Mouse (Mus musculus) liver, postnatal 0 days (tissue): Measurements from ENCODE around the gene Ube2cbp. TPM values are rescaled to one million over a fixed set of nuclear protein-coding genes. Genes with fewer than 3 reads are reported as not detected.

Experiments
- ATAC-seq: fragments of 200-750 bp; cut with Nextera tagmentation; 2 replicates; pipeline ENCODE4 v1.8.0; 2017; ENCODE audit warnings: mild to moderate bottlenecking, moderate library complexity
- DNase-seq: peaks from one replicate; pipeline ENCODE4 v3.0.0-alpha.2; 2016
- H3K27ac ChIP-seq: fragments of 300-500 bp; sonication (generic); 2 replicates; pipeline ENCODE4 v1.5.1; 2014; ENCODE audit warnings: antibody characterized with exemption, moderate library complexity, mild to moderate bottlenecking, low read depth
- H3K27me3 ChIP-seq: fragments of 300-500 bp; sonication (generic); 2 replicates; pipeline ENCODE4 v1.6.1; 2014; ENCODE audit warnings: low read length, control low read depth, mixed read lengths; ENCODE audit not compliant: insufficient read depth
- H3K36me3 ChIP-seq: fragments of 300-500 bp; sonication (generic); replicated peaks from 2 replicates; pipeline ENCODE4 v1.6.1; 2014; ENCODE audit warnings: mild to moderate bottlenecking, control low read depth, low read length, moderate library complexity, mixed read lengths; ENCODE audit not compliant: insufficient read depth
- H3K4me1 ChIP-seq: fragments of 300-500 bp; sonication (generic); 2 replicates; pipeline ENCODE4 v1.6.1; 2014; ENCODE audit warnings: antibody characterized with exemption, mild to moderate bottlenecking, control low read depth; ENCODE audit not compliant: insufficient read depth
- H3K4me2 ChIP-seq: fragments of 300-500 bp; sonication (generic); 2 replicates; pipeline ENCODE4 v1.6.1; 2014; ENCODE audit warnings: low read depth, mild to moderate bottlenecking, low read length, moderate library complexity, mixed read lengths
- H3K4me3 ChIP-seq: fragments of 300-500 bp; sonication (generic); 2 replicates; pipeline ENCODE4 v1.5.1; 2014; ENCODE audit warnings: low read depth, low read length
- H3K9ac ChIP-seq: fragments of 300-500 bp; sonication (generic); replicated peaks from 2 replicates; pipeline ENCODE4 v1.6.1; 2014; ENCODE audit warnings: mild to moderate bottlenecking, moderate library complexity
- H3K9me3 ChIP-seq: fragments of 300-500 bp; sonication (generic); 2 replicates; pipeline ENCODE4 v1.6.1; 2016; ENCODE audit warnings: mild to moderate bottlenecking, control low read depth, low read length, mixed read lengths
- CTCF ChIP-seq: sonication (generic); IDR thresholded peaks from 2 replicates; pipeline ENCODE4 v1.5.1; 2016; ENCODE audit warnings: antibody characterized with exemption, low read depth
- EP300 ChIP-seq: IDR thresholded peaks from 2 replicates; pipeline ENCODE4 v1.6.1; 2016; ENCODE audit warnings: antibody characterized with exemption, low read depth, mild to moderate bottlenecking
- WGBS: fragments of 180-500 bp; shearing (Covaris S2); extraction: QIAGEN DNeasy Blood & Tissue Kit; methylation state at CpG from one replicate; pipeline ENCODE4 v1.1.7; 2014; ENCODE audit not compliant: insufficient replicate concordance; 5-methylcytosine and 5-hydroxymethylcytosine counted together
- polyA plus RNA-seq: library from polyadenylated mRNA; unstranded; fragments of >200 nt; fragmentation: Nextera tagmentation; extraction: Ambion mirVana; gene quantifications from 2 replicates; pipeline ENCODE4 v1.2.1, GENCODE M21; 2015

Ube2cbp gene
- polyA plus RNA-seq, 1 experiment from 2014 or later = 2.5 TPM

DNA sequence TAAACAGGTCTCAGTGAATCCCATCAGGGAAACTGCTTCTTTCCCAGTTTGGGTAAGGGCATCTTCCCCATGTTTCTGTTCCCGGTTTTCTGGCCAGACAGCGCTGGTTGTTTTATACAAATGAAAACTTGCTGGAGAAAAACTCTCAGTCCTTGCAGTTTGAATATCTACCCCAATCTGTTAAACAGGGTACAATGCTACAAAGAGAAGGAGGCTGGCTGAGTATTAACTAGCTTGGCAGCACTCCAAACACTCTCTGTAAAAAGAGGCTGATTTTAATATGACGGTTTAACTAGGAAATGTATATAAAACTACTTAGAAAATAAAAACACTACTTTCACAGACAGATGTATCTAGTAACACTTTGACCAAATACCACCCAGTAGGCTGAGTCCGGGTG is 129.2 kb downstream of the Ube2cbp start:
- no peak overlapping the region for H3K4me3 ChIP-seq
- H3K36me3 ChIP-seq = no peaks in the 10 kb centered on the region
- H3K4me1 ChIP-seq = no peaks in the 10 kb centered on the region
- TF ChIP-seq EP300 = no peak
- no peak for TF ChIP-seq CTCF
- H3K27ac ChIP-seq = no peak overlapping the region
- no peaks in the 10 kb centered on the region for H3K9me3 ChIP-seq
- H3K4me2 ChIP-seq = no peak overlapping the region
- DNase-seq = no peak
- H3K27me3 ChIP-seq = no peaks in the 10 kb centered on the region
- no peak overlapping the region for H3K9ac ChIP-seq
- 68% methylated on average over 4 of the region's 4 CpGs for WGBS
- ATAC-seq = no peak

DNA sequence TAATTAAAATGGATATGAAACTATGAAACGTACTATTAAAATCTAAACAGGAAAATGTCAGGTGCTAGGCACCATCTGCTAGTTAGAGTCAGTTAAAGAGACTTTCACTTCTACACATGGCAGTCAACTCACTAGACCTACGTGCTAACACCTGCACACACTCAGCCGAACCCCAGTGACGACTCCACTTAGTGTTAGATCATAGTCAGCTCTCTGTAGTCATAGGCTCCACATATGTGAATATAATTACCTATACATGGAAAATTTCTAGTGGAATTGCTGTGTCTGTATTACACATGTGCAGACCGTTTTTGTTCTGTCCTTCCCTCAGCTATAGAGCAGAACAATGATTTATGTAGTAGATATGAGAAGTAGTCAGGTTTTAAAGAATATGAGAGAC is 130.4 kb downstream of the Ube2cbp start:
- no peak overlapping the region for H3K27ac ChIP-seq
- ATAC-seq (no peak), DNase-seq (no peak)
- TF ChIP-seq CTCF (no peak), EP300 (no peak)
- H3K4me3 ChIP-seq = no peak overlapping the region
- H3K36me3 ChIP-seq = no peaks in the 10 kb centered on the region
- no peak overlapping the region for H3K9ac ChIP-seq
- 85% methylated on average over 5 of the region's 5 CpGs for WGBS
- H3K4me2 ChIP-seq = no peak overlapping the region
- H3K4me1 ChIP-seq = no peaks in the 10 kb centered on the region
- H3K9me3 ChIP-seq = no peaks in the 10 kb centered on the region
- H3K27me3 ChIP-seq = no peaks in the 10 kb centered on the region

DNA sequence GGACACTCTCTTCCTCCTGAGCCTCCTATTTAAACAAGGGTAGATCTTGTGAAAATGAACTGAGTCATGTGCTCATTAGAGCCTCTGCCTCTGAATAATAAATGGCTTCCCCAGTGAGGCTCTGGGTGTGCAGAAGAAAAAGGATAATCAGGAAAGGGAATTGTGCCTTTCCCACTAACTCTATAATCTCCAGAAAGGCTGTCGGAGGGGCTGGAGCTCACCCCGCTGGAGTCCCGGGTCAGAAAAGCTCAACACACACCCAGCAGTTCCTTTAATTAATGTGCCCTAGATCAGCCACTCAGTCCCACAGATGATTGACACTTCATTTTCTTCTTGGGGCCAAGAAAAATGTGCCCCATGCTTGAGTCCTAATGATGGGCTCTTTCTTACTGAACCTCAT is 134.2 kb downstream of the Ube2cbp start:
- ATAC-seq = no peak
- Histone ChIP-seq H3K4me1 (no peaks in the 10 kb centered on the region), H3K9me3 (no peaks in the 10 kb centered on the region), H3K27ac (no peak overlapping the region), H3K4me3 (no peak overlapping the region), H3K9ac (no peak overlapping the region), H3K36me3 (no peaks in the 10 kb centered on the region), H3K4me2 (no peak overlapping the region), H3K27me3 (no peaks in the 10 kb centered on the region)
- TF ChIP-seq CTCF = no peak
- no peak for TF ChIP-seq EP300
- 84% methylated on average over 3 of the region's 3 CpGs for WGBS
- no peak for DNase-seq

DNA sequence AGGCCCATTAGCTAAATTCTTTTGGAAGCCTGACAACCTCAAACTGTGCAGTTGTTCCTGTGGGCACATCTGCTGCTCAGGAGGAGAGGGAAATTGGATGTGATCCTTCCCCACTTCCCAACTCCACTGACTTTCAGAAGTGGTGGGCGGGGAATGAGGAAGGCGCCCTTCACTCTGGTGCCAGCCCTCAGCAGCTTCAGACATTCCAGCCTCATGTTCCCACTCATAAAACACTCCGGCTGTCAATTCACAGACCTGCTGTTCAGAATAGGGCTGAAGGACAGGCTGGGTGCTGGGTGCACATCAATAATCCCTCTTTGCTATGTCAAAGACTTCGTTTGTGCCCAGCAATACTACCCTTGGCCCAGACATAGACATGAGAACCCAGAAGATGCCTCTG is 136.5 kb downstream of the Ube2cbp start:
- Histone ChIP-seq H3K4me1 (no peaks in the 10 kb centered on the region), H3K27ac (no peak overlapping the region), H3K36me3 (no peaks in the 10 kb centered on the region), H3K27me3 (no peaks in the 10 kb centered on the region), H3K4me3 (no peak overlapping the region), H3K9me3 (no peaks in the 10 kb centered on the region), H3K4me2 (no peak overlapping the region), H3K9ac (no peak overlapping the region)
- ATAC-seq (no peak), DNase-seq (no peak)
- no peak for TF ChIP-seq EP300
- no peak for TF ChIP-seq CTCF
- 91% methylated on average over 4 of the region's 4 CpGs for WGBS

GRCm38 (mm10) chr9:86327341-86327740 is 137.4 kb downstream of the Ube2cbp start:
- TF ChIP-seq CTCF (no peak), EP300 (no peak)
- peak; percentile 27; the same call in 1 of the 2 replicates for ATAC-seq
- 70% methylated on average over 3 of the region's 3 CpGs for WGBS
- H3K36me3 ChIP-seq = no peaks in the 10 kb centered on the region
- no peaks in the 10 kb centered on the region for H3K27me3 ChIP-seq
- H3K9ac ChIP-seq = no peak overlapping the region
- DNase-seq = no peak
- no peak overlapping the region for H3K4me3 ChIP-seq
- no peak overlapping the region for H3K27ac ChIP-seq
- H3K4me2 ChIP-seq = no peak overlapping the region
- no peaks in the 10 kb centered on the region for H3K9me3 ChIP-seq
- no peaks in the 10 kb centered on the region for H3K4me1 ChIP-seq

DNA sequence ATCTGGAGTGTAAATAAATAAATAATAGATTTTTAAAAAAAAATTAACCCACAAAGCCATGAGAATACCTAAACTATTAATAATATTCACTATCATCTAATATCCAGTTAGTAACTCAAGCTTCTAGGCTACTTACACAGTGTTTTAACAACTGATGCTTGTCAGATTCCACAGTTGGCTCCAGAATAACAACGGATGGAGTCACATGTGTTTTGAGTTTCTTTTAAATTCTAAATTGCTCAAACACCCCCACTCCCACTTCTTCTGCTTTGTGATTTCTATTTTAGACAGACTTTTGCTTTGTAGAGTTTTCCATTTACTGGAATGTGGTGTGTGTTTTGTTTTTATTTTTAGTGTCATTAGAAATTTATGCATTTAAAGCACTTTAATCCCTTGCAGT is 140.0 kb downstream of the Ube2cbp start:
- H3K36me3 ChIP-seq = no peaks in the 10 kb centered on the region
- H3K4me2 ChIP-seq = no peak overlapping the region
- ATAC-seq = no peak
- H3K27ac ChIP-seq = no peak overlapping the region
- H3K4me1 ChIP-seq = no peaks in the 10 kb centered on the region
- H3K27me3 ChIP-seq = no peaks in the 10 kb centered on the region
- no peak for DNase-seq
- no peak overlapping the region for H3K4me3 ChIP-seq
- TF ChIP-seq EP300 (no peak), CTCF (no peak)
- no peak overlapping the region for H3K9ac ChIP-seq
- 86% methylated on average over 1 of the region's 1 CpGs for WGBS
- H3K9me3 ChIP-seq = no peaks in the 10 kb centered on the region

DNA sequence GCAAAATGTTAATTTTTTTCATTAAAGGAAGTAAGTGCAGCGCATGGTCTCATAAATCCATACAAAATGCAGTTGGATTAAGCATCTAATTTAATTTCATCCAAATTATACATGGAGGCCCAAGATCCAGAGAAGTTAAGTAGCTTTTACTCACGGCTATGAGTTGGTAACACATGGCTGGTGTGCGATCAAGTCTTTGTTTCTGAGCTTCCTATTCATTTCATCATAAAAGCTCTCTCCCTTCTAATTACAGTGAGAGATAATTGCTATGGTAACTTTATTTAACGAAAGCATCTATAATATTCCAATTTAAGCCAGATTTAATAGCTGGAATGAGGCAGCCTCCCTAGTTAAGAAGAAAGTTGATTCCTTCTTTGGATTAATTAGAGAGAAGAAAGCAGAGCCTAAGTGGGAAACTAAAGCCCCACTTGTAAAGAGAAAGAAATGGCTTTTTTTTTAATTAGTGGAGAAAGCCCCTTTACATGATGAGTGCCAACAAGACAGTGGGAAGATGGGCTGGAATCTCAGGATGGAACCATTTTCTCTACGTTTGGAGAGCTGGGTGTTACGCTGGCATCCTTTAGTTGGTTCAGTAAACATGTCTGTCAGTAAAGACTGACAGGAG is 145.1 kb downstream of the Ube2cbp start:
- TF ChIP-seq EP300 (no peak), CTCF (no peak)
- Histone ChIP-seq H3K9me3 (no peaks in the 10 kb centered on the region), H3K36me3 (no peaks in the 10 kb centered on the region), H3K4me1 (no peaks in the 10 kb centered on the region), H3K9ac (no peak overlapping the region), H3K4me3 (no peak overlapping the region), H3K4me2 (no peak overlapping the region), H3K27ac (no peak overlapping the region), H3K27me3 (no peaks in the 10 kb centered on the region)
- WGBS = 82% methylated on average over 6 of the region's 6 CpGs
- ATAC-seq (no peak), DNase-seq (no peak)
